Mouse (Mus musculus): ENCODE results near the gene Rufy2. TPM values are rescaled to one million over a fixed set of nuclear protein-coding genes. Genes with fewer than 3 reads are reported as not detected.

Rufy2 gene
- polyA plus RNA-seq, 1 experiment from 2014 or later: 23.5 TPM

DNA sequence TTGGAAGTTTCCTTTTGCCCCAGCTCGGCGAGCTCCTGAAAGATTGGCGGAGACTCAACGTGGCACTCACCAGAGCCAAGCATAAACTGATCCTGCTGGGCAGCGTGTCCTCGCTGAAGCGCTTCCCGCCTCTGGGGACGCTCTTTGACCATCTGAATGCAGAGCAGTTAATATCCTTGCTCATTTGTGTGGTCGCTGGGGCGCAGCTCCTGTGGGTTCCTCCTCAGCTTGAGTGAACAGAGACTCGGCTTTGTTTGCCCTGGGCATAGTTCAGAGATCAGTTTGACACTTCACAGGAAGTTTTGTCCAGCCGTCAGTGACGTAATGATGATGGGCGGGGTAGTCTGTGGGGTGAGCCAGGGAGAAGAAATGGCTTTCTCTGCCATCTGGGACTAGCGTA lies 8.2 kb upstream of the Rufy2 start:
- WGBS: 66% methylated on average over 16 of the region's 16 CpGs
- DNase-seq (ENCODE audit: low spot score): no peak
- H3K9ac ChIP-seq (ENCODE audit: low read depth, low read length): no peak overlapping the region
- H3K27ac ChIP-seq (replicated peaks; ENCODE audit: low read depth, low read length): no peak overlapping the region
- no peak for ATAC-seq (ENCODE audit: low read depth)
- no peak overlapping the region for H3K4me3 ChIP-seq (ENCODE audit: low read depth, low read length)
- H3K4me1 ChIP-seq (ENCODE audit: control insufficient read depth, insufficient read depth, low read length): no peaks in the 10 kb centered on the region
- H3K36me3 ChIP-seq (ENCODE audit: control insufficient read depth, insufficient read depth, low read length): peaks cover 42% of the 10 kb centered on the region
- H3K9me3 ChIP-seq (ENCODE audit: control insufficient read depth, low read length): no peaks in the 10 kb centered on the region
- H3K4me2 ChIP-seq (ENCODE audit: low read depth, low read length): no peak overlapping the region
- H3K27me3 ChIP-seq (replicated peaks; ENCODE audit: control insufficient read depth, insufficient read depth, low read length): no peaks in the 10 kb centered on the region

DNA sequence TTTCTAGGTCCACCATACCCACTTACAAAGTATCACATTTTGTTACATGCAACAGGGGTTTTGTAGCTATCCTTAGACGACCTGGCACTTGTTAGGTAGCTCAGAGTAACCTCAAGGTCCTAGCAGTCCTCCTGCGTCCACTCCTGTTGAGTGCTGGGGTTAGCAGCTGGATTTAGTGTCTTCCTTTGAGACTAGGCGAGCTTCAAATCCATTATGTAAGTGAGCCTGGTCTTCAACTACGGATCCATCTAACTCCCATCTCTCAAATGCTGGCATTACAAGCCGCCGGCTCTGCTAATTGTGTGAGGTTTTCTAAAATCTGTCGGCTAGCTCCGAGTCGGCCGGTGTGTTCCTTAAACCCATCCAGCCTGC lies 370 bp upstream of the Rufy2 start:
- Histone ChIP-seq H3K4me3 (ENCODE audit: low read depth, low read length) (peak overlapping the region; percentile 80), H3K36me3 (ENCODE audit: control insufficient read depth, insufficient read depth, low read length) (peaks cover 17% of the 10 kb centered on the region), H3K4me2 (ENCODE audit: low read depth, low read length) (peak overlapping the region; percentile 59), H3K9ac (ENCODE audit: low read depth, low read length) (peak overlapping the region; percentile 88), H3K27ac (replicated peaks; ENCODE audit: low read depth, low read length) (no peak overlapping the region; the same call in 1 of the 2 replicates), H3K9me3 (ENCODE audit: control insufficient read depth, low read length) (no peaks in the 10 kb centered on the region), H3K27me3 (replicated peaks; ENCODE audit: control insufficient read depth, insufficient read depth, low read length) (no peaks in the 10 kb centered on the region), H3K4me1 (ENCODE audit: control insufficient read depth, insufficient read depth, low read length) (peaks cover 5% of the 10 kb centered on the region; the same call in 1 of the 2 replicates)
- DNase-seq (ENCODE audit: low spot score) (no peak), ATAC-seq (ENCODE audit: low read depth) (peak; percentile 1; the same call in 1 of the 2 replicates)
- 10% methylated on average over 10 of the region's 10 CpGs for WGBS

DNA sequence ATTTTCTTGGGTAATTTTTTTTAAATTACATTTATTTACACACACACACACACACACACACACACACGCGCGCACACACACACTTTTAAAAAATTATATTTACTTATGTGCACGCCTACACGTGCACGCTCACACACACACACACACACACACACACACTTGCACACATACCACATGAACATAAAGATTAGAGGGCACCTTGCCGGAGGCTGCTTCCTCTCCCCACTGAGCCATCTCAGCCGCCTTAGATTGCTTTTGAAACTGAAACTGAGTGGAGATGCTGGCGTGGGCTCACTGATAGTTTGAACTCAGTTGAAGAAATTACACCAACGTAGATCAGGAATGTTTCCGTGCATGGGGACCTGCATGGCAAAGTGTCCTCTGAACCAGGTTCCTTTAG lies 4.0 kb downstream of the Rufy2 start:
- H3K4me3 ChIP-seq (ENCODE audit: low read depth, low read length): no peak overlapping the region
- no peaks in the 10 kb centered on the region for H3K27me3 ChIP-seq (replicated peaks; ENCODE audit: control insufficient read depth, insufficient read depth, low read length)
- peaks cover 51% of the 10 kb centered on the region for H3K36me3 ChIP-seq (ENCODE audit: control insufficient read depth, insufficient read depth, low read length)
- ATAC-seq (ENCODE audit: low read depth): no peak
- no peak overlapping the region for H3K27ac ChIP-seq (replicated peaks; ENCODE audit: low read depth, low read length)
- no peak for DNase-seq (ENCODE audit: low spot score)
- no peaks in the 10 kb centered on the region for H3K9me3 ChIP-seq (ENCODE audit: control insufficient read depth, low read length)
- peaks cover 5% of the 10 kb centered on the region; the same call in 1 of the 2 replicates for H3K4me1 ChIP-seq (ENCODE audit: control insufficient read depth, insufficient read depth, low read length)
- H3K9ac ChIP-seq (ENCODE audit: low read depth, low read length): no peak overlapping the region
- no peak overlapping the region for H3K4me2 ChIP-seq (ENCODE audit: low read depth, low read length)
- WGBS: 92% methylated on average over 11 of the region's 11 CpGs

DNA sequence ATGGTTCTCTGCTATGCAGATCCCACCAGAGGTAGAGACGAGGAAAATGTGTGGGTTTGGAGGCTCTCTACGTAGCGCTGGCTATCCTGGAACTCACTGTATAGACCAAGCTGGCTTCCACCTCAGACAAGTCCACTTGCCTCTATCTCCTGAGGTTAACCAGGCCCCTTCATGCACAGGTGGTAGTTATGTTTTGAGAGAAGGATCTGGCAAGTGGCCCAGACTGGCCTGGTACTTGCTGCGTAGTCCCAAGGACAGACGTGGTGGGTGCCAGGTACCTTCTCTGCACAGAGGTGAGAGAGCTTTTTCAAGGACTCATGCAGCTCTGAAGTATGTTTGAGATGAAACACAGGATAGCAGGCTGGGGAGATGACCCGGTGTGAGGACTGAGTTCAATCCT lies 4.5 kb downstream of the Rufy2 start:
- Histone ChIP-seq H3K4me1 (ENCODE audit: control insufficient read depth, insufficient read depth, low read length) (peaks cover 5% of the 10 kb centered on the region; the same call in 1 of the 2 replicates), H3K4me3 (ENCODE audit: low read depth, low read length) (no peak overlapping the region), H3K27me3 (replicated peaks; ENCODE audit: control insufficient read depth, insufficient read depth, low read length) (no peaks in the 10 kb centered on the region), H3K9ac (ENCODE audit: low read depth, low read length) (no peak overlapping the region), H3K9me3 (ENCODE audit: control insufficient read depth, low read length) (no peaks in the 10 kb centered on the region), H3K4me2 (ENCODE audit: low read depth, low read length) (no peak overlapping the region), H3K27ac (replicated peaks; ENCODE audit: low read depth, low read length) (no peak overlapping the region), H3K36me3 (ENCODE audit: control insufficient read depth, insufficient read depth, low read length) (peaks cover 55% of the 10 kb centered on the region)
- DNase-seq (ENCODE audit: low spot score): no peak
- 90% methylated on average over 6 of the region's 6 CpGs for WGBS
- no peak for ATAC-seq (ENCODE audit: low read depth)

DNA sequence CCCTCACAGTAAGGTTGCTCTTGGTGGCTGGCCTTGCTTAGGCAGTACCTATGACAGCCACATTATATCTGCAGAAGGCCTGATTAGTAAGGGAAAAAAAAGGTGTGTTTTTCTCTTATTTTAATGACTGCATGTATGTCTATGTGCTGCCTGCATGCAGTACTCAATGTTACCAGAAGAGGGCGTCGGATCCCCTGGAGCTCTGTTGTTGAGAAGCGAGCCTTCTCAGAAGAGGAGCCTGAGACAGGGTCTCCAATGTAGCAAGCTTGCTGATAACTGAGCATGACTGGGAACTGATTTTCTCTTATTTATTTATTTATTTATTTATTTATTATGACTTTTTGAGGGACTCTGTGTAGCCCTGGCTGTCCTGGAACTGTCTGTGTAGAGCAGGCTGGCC lies 7.3 kb downstream of the Rufy2 start:
- H3K9me3 ChIP-seq (ENCODE audit: control insufficient read depth, low read length): no peaks in the 10 kb centered on the region
- H3K4me2 ChIP-seq (ENCODE audit: low read depth, low read length): no peak overlapping the region
- H3K4me3 ChIP-seq (ENCODE audit: low read depth, low read length): no peak overlapping the region
- H3K36me3 ChIP-seq (ENCODE audit: control insufficient read depth, insufficient read depth, low read length): peaks cover 83% of the 10 kb centered on the region
- no peaks in the 10 kb centered on the region for H3K4me1 ChIP-seq (ENCODE audit: control insufficient read depth, insufficient read depth, low read length)
- H3K27ac ChIP-seq (replicated peaks; ENCODE audit: low read depth, low read length): no peak overlapping the region
- WGBS: 27% methylated on average over 3 of the region's 3 CpGs
- ATAC-seq (ENCODE audit: low read depth) (no peak), DNase-seq (ENCODE audit: low spot score) (no peak)
- no peak overlapping the region for H3K9ac ChIP-seq (ENCODE audit: low read depth, low read length)
- H3K27me3 ChIP-seq (replicated peaks; ENCODE audit: control insufficient read depth, insufficient read depth, low read length): no peaks in the 10 kb centered on the region

DNA sequence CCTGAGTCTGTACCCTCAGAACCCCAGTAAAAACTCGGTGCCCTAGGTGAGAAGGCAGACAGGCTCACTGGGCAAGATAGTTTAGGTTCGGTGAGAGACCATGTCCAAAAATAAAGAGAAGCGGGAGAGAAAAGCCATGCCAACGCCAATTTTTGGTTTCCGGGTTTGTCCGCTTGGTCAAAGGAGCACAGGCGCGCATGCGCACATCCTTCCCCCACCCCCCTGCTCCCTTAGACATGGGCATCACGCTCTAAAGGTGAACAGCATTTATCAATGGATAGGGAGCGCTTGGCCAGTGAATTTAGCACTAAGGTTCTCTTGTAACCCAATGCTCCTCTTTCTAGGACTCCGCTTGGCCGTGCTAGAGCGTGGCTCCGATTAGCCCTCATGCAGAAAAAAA lies 10.6 kb downstream of the Rufy2 start:
- H3K9me3 ChIP-seq (ENCODE audit: control insufficient read depth, low read length): no peaks in the 10 kb centered on the region
- H3K4me1 ChIP-seq (ENCODE audit: control insufficient read depth, insufficient read depth, low read length): no peaks in the 10 kb centered on the region
- 92% methylated on average over 15 of the region's 15 CpGs for WGBS
- no peaks in the 10 kb centered on the region for H3K27me3 ChIP-seq (replicated peaks; ENCODE audit: control insufficient read depth, insufficient read depth, low read length)
- no peak overlapping the region for H3K27ac ChIP-seq (replicated peaks; ENCODE audit: low read depth, low read length)
- H3K36me3 ChIP-seq (ENCODE audit: control insufficient read depth, insufficient read depth, low read length): peaks cover 89% of the 10 kb centered on the region
- no peak overlapping the region for H3K9ac ChIP-seq (ENCODE audit: low read depth, low read length)
- ATAC-seq (ENCODE audit: low read depth): no peak
- no peak for DNase-seq (ENCODE audit: low spot score)
- no peak overlapping the region for H3K4me2 ChIP-seq (ENCODE audit: low read depth, low read length)
- no peak overlapping the region for H3K4me3 ChIP-seq (ENCODE audit: low read depth, low read length)

DNA sequence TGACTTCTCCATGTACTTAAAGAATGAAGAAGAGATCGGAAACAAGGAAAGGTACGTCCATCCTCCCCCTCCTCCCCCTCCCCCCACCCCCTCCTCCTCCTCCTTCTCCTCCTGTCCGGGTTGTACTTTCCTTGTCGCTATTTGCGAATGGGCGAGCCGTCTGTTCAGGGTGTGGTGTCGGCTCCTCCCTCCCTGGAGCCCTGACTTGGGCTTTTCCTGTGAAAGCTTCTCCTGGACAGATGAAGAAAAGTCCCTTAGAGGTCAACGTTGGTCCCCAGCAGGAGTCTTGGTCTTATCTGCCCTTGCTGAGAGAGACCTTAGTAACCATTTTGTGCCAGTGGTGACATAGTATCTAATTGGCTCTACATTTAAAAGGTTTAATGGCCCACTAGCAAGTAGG lies 14.0 kb downstream of the Rufy2 start:
- DNase-seq (ENCODE audit: low spot score) (no peak), ATAC-seq (ENCODE audit: low read depth) (no peak)
- H3K4me2 ChIP-seq (ENCODE audit: low read depth, low read length): no peak overlapping the region
- peaks cover 97% of the 10 kb centered on the region for H3K36me3 ChIP-seq (ENCODE audit: control insufficient read depth, insufficient read depth, low read length)
- H3K9ac ChIP-seq (ENCODE audit: low read depth, low read length): no peak overlapping the region
- H3K27me3 ChIP-seq (replicated peaks; ENCODE audit: control insufficient read depth, insufficient read depth, low read length): no peaks in the 10 kb centered on the region
- no peak overlapping the region for H3K27ac ChIP-seq (replicated peaks; ENCODE audit: low read depth, low read length)
- no peaks in the 10 kb centered on the region for H3K4me1 ChIP-seq (ENCODE audit: control insufficient read depth, insufficient read depth, low read length)
- H3K4me3 ChIP-seq (ENCODE audit: low read depth, low read length): no peak overlapping the region
- WGBS: 88% methylated on average over 7 of the region's 9 CpGs
- H3K9me3 ChIP-seq (ENCODE audit: control insufficient read depth, low read length): no peaks in the 10 kb centered on the region

DNA sequence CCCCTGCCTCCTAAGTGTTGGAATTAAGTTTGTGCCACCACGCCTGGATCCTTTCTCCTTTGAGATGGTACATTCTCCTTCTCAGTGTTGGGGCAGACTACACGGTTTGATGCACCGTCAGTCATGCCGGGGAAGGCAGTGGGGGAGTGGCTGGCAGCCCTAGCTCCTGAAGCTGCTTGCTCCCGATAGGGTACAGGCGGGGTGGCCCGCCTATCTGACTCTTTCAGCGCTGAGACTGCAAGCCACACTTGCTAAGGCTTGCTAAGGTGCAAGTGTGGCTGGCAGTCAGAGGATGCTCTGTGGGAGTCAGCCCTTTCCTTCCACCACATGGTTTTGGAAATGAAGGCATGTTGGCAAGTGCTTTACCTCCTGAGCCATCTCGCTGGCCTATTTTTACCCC lies 20.6 kb downstream of the Rufy2 start:
- 78% methylated on average over 9 of the region's 9 CpGs for WGBS

DNA sequence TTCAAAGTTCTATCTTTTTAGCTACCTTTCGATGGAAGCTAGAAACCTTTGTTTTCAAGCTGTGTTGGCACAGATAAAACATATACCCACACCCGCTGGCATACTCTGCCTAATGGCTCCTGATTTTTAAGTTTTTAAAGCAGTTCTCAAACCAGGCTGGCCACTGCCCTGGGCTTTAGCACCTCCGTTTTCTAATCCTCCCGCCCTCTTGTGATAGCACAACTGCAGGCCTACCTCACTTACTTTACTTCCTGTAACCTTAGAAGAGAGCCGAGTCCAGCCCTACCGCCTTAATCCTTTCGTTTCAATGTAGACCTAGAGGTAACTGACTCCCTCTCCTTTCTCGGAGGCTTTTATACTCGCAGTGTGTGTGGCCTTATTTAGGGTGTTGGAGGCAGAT lies 23.2 kb downstream of the Rufy2 start:
- WGBS: 64% methylated on average over 9 of the region's 9 CpGs
- peaks cover 96% of the 10 kb centered on the region for H3K36me3 ChIP-seq (ENCODE audit: control insufficient read depth, insufficient read depth, low read length)

More for the DNA sequence above, 20.6 kb downstream of the Rufy2 start:
- Histone ChIP-seq H3K4me3 (ENCODE audit: low read depth, low read length) (no peak overlapping the region), H3K27ac (replicated peaks; ENCODE audit: low read depth, low read length) (no peak overlapping the region), H3K4me2 (ENCODE audit: low read depth, low read length) (no peak overlapping the region), H3K9me3 (ENCODE audit: control insufficient read depth, low read length) (no peaks in the 10 kb centered on the region), H3K36me3 (ENCODE audit: control insufficient read depth, insufficient read depth, low read length) (peaks cover 96% of the 10 kb centered on the region), H3K9ac (ENCODE audit: low read depth, low read length) (no peak overlapping the region), H3K4me1 (ENCODE audit: control insufficient read depth, insufficient read depth, low read length) (no peaks in the 10 kb centered on the region), H3K27me3 (replicated peaks; ENCODE audit: control insufficient read depth, insufficient read depth, low read length) (no peaks in the 10 kb centered on the region)
- no peak for DNase-seq (ENCODE audit: low spot score)
- ATAC-seq (ENCODE audit: low read depth): no peak

More for the DNA sequence above, 23.2 kb downstream of the Rufy2 start:
- no peak overlapping the region for H3K9ac ChIP-seq (ENCODE audit: low read depth, low read length)
- H3K9me3 ChIP-seq (ENCODE audit: control insufficient read depth, low read length): no peaks in the 10 kb centered on the region
- ATAC-seq (ENCODE audit: low read depth) (peak; percentile 64; the same call in 1 of the 2 replicates), DNase-seq (ENCODE audit: low spot score) (peak; percentile 24)
- no peak overlapping the region for H3K4me3 ChIP-seq (ENCODE audit: low read depth, low read length)
- no peak overlapping the region for H3K27ac ChIP-seq (replicated peaks; ENCODE audit: low read depth, low read length)
- H3K4me1 ChIP-seq (ENCODE audit: control insufficient read depth, insufficient read depth, low read length): no peaks in the 10 kb centered on the region
- H3K27me3 ChIP-seq (replicated peaks; ENCODE audit: control insufficient read depth, insufficient read depth, low read length): no peaks in the 10 kb centered on the region
- H3K4me2 ChIP-seq (ENCODE audit: low read depth, low read length): no peak overlapping the region

Measured in embryonic facial prominence, embryonic 14.5 days (tissue).